Mouse (Mus musculus) kidney, adult 2 months (tissue): Measurements from ENCODE around the gene Prss29. TPM values are rescaled to one million over a fixed set of nuclear protein-coding genes. Genes with fewer than 3 reads are reported as not detected.

Source experiments
- DNase-seq: peaks from one replicate; pipeline ENCODE4 v3.0.0; 2021
- H3K27ac ChIP-seq: fragments of 200-500 bp; 2 replicates; pipeline ENCODE4 v1.5.1; 2012; ENCODE audit warnings: low read depth, low read length, control low read depth, inconsistent platforms; ENCODE audit not compliant: insufficient read depth
- H3K27me3 ChIP-seq: fragments of 200-500 bp; replicated peaks from 2 replicates; pipeline ENCODE4 v1.6.1; 2012; ENCODE audit warnings: mild to moderate bottlenecking, moderate library complexity, low read length, inconsistent platforms; ENCODE audit not compliant: control insufficient read depth, insufficient read depth
- H3K36me3 ChIP-seq: fragments of 200-500 bp; 2 replicates; pipeline ENCODE4 v1.6.1; 2012; ENCODE audit warnings: mild to moderate bottlenecking, moderate library complexity, low read length, inconsistent platforms; ENCODE audit not compliant: control insufficient read depth, insufficient read depth
- H3K4me1 ChIP-seq: fragments of 200-500 bp; 2 replicates; pipeline ENCODE4 v1.6.1; 2011; ENCODE audit warnings: low read length; ENCODE audit not compliant: control insufficient read depth, insufficient read depth
- H3K4me3 ChIP-seq: fragments of 200-500 bp; 2 replicates; pipeline ENCODE4 v1.5.1; 2011; ENCODE audit warnings: mild to moderate bottlenecking, low read depth, low read length, control low read depth; ENCODE audit not compliant: insufficient read depth
- CTCF ChIP-seq: fragments of 200-500 bp; conservative IDR thresholded peaks from 2 replicates; pipeline ENCODE4 v1.5.1; 2011; ENCODE audit warnings: low read depth, mild to moderate bottlenecking, control low read depth, low read length, moderate library complexity, mixed read lengths; ENCODE audit not compliant: insufficient read depth, insufficient read length
- POLR2A ChIP-seq: fragments of 200-500 bp; IDR thresholded peaks from one replicate; pipeline ENCODE4 v1.6.1; 2011; ENCODE audit warnings: low read depth, low read length, control low read depth
- WGBS: fragments of 180-500 bp; shearing (Covaris S2); methylation state at CpG from one replicate; pipeline ENCODE4 v1.1.7; 2018; 5-methylcytosine and 5-hydroxymethylcytosine counted together
- polyA plus RNA-seq: library from polyadenylated mRNA; depleted of rRNA; stranded (reverse); fragments of >200 nt; gene quantifications from 2 replicates; pipeline ENCODE4 v1.2.3, GENCODE M21; 2012

The Prss29 gene
- polyA plus RNA-seq, 1 experiment: not detected

- H3K4me1 ChIP-seq: peaks cover 11% of the 10 kb centered on the region; the same call in 1 of the 2 replicates
- no peak overlapping the region for H3K27ac ChIP-seq
- no peak overlapping the region for H3K4me3 ChIP-seq
- no peaks in the 10 kb centered on the region for H3K27me3 ChIP-seq
- H3K36me3 ChIP-seq: no peaks in the 10 kb centered on the region
- DNase-seq: no peak
- 98% methylated on average over 3 of the region's 3 CpGs for WGBS
- TF ChIP-seq CTCF (no peak), POLR2A (no peak)
These were observed 42.6 kb upstream of the Prss29 start for GRCm38 (mm10) chr17:25275833-25276232.

GRCm38 (mm10) chr17:25282133-25282532, 36.3 kb upstream of the Prss29 start:
- H3K36me3 ChIP-seq: no peaks in the 10 kb centered on the region
- no peak for TF ChIP-seq CTCF
- TF ChIP-seq POLR2A: no peak
- H3K4me3 ChIP-seq: no peak overlapping the region
- 29% methylated on average over 11 of the region's 11 CpGs for WGBS
- H3K27ac ChIP-seq: no peak overlapping the region
- DNase-seq: peak; percentile 89
- no peaks in the 10 kb centered on the region for H3K4me1 ChIP-seq
- H3K27me3 ChIP-seq: no peaks in the 10 kb centered on the region

- no peaks in the 10 kb centered on the region for H3K36me3 ChIP-seq
- TF ChIP-seq POLR2A (no peak), CTCF (peak; percentile 99)
- peak; percentile 92 for DNase-seq
- H3K4me1 ChIP-seq: no peaks in the 10 kb centered on the region
- 20% methylated on average over 3 of the region's 3 CpGs for WGBS
- no peak overlapping the region for H3K27ac ChIP-seq
- no peak overlapping the region for H3K4me3 ChIP-seq
- H3K27me3 ChIP-seq: no peaks in the 10 kb centered on the region
These were observed 33.4 kb upstream of the Prss29 start for GRCm38 (mm10) chr17:25285033-25285432.

GRCm38 (mm10) chr17:25288842-25289241, 29.6 kb upstream of the Prss29 start:
- no peaks in the 10 kb centered on the region for H3K36me3 ChIP-seq
- no peaks in the 10 kb centered on the region for H3K27me3 ChIP-seq
- H3K4me3 ChIP-seq: no peak overlapping the region
- no peaks in the 10 kb centered on the region for H3K4me1 ChIP-seq
- peak; percentile 53 for DNase-seq
- 18% methylated on average over 4 of the region's 4 CpGs for WGBS
- TF ChIP-seq CTCF (peak; percentile 79), POLR2A (no peak)
- H3K27ac ChIP-seq: no peak overlapping the region

- H3K27me3 ChIP-seq: no peaks in the 10 kb centered on the region
These were observed 28.0 kb upstream of the Prss29 start for GRCm38 (mm10) chr17:25290411-25290810.

GRCm38 (mm10) chr17:25293495-25293894, 25.0 kb upstream of the Prss29 start:
- Histone ChIP-seq H3K4me1 (no peaks in the 10 kb centered on the region), H3K27ac (no peak overlapping the region), H3K27me3 (no peaks in the 10 kb centered on the region), H3K4me3 (no peak overlapping the region), H3K36me3 (no peaks in the 10 kb centered on the region)
- WGBS: 72% methylated on average over 5 of the region's 5 CpGs
- DNase-seq: no peak
- no peak for TF ChIP-seq POLR2A

More at GRCm38 (mm10) chr17:25290411-25290810, 28.0 kb upstream of the Prss29 start:
- Histone ChIP-seq H3K36me3 (no peaks in the 10 kb centered on the region), H3K4me1 (no peaks in the 10 kb centered on the region), H3K27ac (no peak overlapping the region), H3K4me3 (no peak overlapping the region)
- no peak for DNase-seq
- TF ChIP-seq POLR2A (no peak), CTCF (no peak)
- WGBS: 16% methylated on average over 4 of the region's 4 CpGs

GRCm38 (mm10) chr17:25294111-25294510, 24.3 kb upstream of the Prss29 start:
- H3K4me1 ChIP-seq: no peaks in the 10 kb centered on the region
- 73% methylated on average over 1 of the region's 1 CpGs for WGBS
- no peaks in the 10 kb centered on the region for H3K36me3 ChIP-seq
- DNase-seq: no peak
- H3K27ac ChIP-seq: no peak overlapping the region
- no peaks in the 10 kb centered on the region for H3K27me3 ChIP-seq
- no peak for TF ChIP-seq CTCF
- no peak for TF ChIP-seq POLR2A
- no peak overlapping the region for H3K4me3 ChIP-seq

GRCm38 (mm10) chr17:25298094-25298493, 20.4 kb upstream of the Prss29 start, which contains the start of gene Prss34:
Prss34 (plus strand) TSS chr17:25298394.
- Histone ChIP-seq H3K27ac (no peak within 1 kb of the TSS), H3K4me3 (no peak within 1 kb of the TSS), H3K4me1 (no peaks in the 10 kb centered on the region), H3K27me3 (no peaks in the 10 kb centered on the region), H3K36me3 (no peaks in the 10 kb centered on the region)
- no peak for DNase-seq
- no peak for TF ChIP-seq CTCF
- TF ChIP-seq POLR2A: no peak
- 77% methylated on average over 5 of the region's 5 CpGs for WGBS
